Mouse (Mus musculus) fibroblast of lung, adult 2 months (primary cell): Measurements from ENCODE around the gene Kif26b.
A peak's percentile ranks its signal among the peaks of the same experiment; 100 is the strongest.

Experiments used
- DNase-seq: peaks from one replicate; pipeline ENCODE4 v3.0.0-alpha.2; 2011; ENCODE audit warnings: low read depth

The Kif26b gene

GRCm38 (mm10) chr1:178597757-178598156 lies 68.8 kb downstream of the Kif26b start:
- DNase-seq: no peak

GRCm38 (mm10) chr1:178600851-178601569 lies 72.1 kb downstream of the Kif26b start:
- peak; percentile 14 for DNase-seq

GRCm38 (mm10) chr1:178609151-178609775 lies 80.3 kb downstream of the Kif26b start:
- DNase-seq: no peak

- no peak for DNase-seq
These were observed 82.6 kb downstream of the Kif26b start for GRCm38 (mm10) chr1:178611512-178611911.

- no peak for DNase-seq
These were observed 92.4 kb downstream of the Kif26b start for GRCm38 (mm10) chr1:178621301-178621700.

GRCm38 (mm10) chr1:178623889-178624288 lies 95.0 kb downstream of the Kif26b start:
- no peak for DNase-seq

- DNase-seq: no peak
These were observed 98.0 kb downstream of the Kif26b start for GRCm38 (mm10) chr1:178626961-178627381.

- DNase-seq: no peak
These were observed 101.1 kb downstream of the Kif26b start for GRCm38 (mm10) chr1:178630042-178630441.

GRCm38 (mm10) chr1:178631863-178632262 lies 102.9 kb downstream of the Kif26b start:
- no peak for DNase-seq

- no peak for DNase-seq
These were observed 105.6 kb downstream of the Kif26b start for GRCm38 (mm10) chr1:178634359-178635085.

- no peak for DNase-seq
These were observed 106.5 kb downstream of the Kif26b start for GRCm38 (mm10) chr1:178635470-178635869.

GRCm38 (mm10) chr1:178637293-178637692 lies 108.4 kb downstream of the Kif26b start:
- DNase-seq: no peak

- no peak for DNase-seq
These were observed 111.0 kb downstream of the Kif26b start for GRCm38 (mm10) chr1:178639951-178640350.

- DNase-seq: no peak
These were observed 112.0 kb downstream of the Kif26b start for GRCm38 (mm10) chr1:178640719-178641455.

GRCm38 (mm10) chr1:178641788-178642187 lies 112.9 kb downstream of the Kif26b start:
- DNase-seq: no peak

GRCm38 (mm10) chr1:178644954-178645353 lies 116.0 kb downstream of the Kif26b start:
- no peak for DNase-seq

GRCm38 (mm10) chr1:178646589-178646988 lies 117.7 kb downstream of the Kif26b start:
- no peak for DNase-seq

- DNase-seq: peak; percentile 47
These were observed 126.6 kb downstream of the Kif26b start for GRCm38 (mm10) chr1:178655525-178655924.

GRCm38 (mm10) chr1:178661035-178661434 lies 132.1 kb downstream of the Kif26b start:
- DNase-seq: no peak

- no peak for DNase-seq
These were observed 132.6 kb downstream of the Kif26b start for GRCm38 (mm10) chr1:178661556-178661955.

GRCm38 (mm10) chr1:178663539-178663938 lies 134.6 kb downstream of the Kif26b start:
- no peak for DNase-seq

GRCm38 (mm10) chr1:178664271-178664969 lies 135.5 kb downstream of the Kif26b start:
- no peak for DNase-seq
